Mouse (Mus musculus): ENCODE measurements around the gene Tmem30c. TPM values are rescaled to one million over a fixed set of nuclear protein-coding genes. Genes with fewer than 3 reads are reported as not detected.

Tmem30c gene
- polyA plus RNA-seq, 1 experiment from 2014 or later = 0.22 TPM

DNA sequence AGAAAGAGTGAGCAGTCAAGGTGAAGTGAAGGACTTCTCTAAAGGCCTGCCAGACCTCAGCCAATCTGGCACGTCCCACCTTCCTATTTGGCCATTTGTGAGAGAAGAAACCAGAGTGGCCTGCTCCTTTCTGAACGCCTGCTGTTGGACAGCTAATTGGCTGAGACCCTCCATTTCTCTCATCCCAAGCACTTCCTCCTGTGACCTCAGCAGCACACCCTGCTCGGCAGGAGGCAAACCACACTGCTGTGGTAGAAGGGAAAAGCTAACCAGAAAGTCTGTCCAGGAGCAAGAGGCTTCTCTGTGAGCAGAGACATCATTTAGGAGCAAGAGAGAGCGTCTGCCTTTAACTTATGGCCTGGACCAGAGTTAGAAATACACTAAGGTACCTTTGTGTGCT is 24.5 kb upstream of the Tmem30c start:
- H3K4me2 ChIP-seq = no peak overlapping the region
- no peaks in the 10 kb centered on the region for H3K27me3 ChIP-seq
- no peak for ATAC-seq (ENCODE audit: low read depth)
- no peaks in the 10 kb centered on the region for H3K36me3 ChIP-seq
- H3K4me1 ChIP-seq (replicated peaks) = no peaks in the 10 kb centered on the region
- WGBS = 79% methylated on average over 4 of the region's 4 CpGs
- no peak overlapping the region for H3K9ac ChIP-seq
- no peak overlapping the region for H3K4me3 ChIP-seq
- no peak overlapping the region for H3K27ac ChIP-seq (replicated peaks)
- no peaks in the 10 kb centered on the region for H3K9me3 ChIP-seq

DNA sequence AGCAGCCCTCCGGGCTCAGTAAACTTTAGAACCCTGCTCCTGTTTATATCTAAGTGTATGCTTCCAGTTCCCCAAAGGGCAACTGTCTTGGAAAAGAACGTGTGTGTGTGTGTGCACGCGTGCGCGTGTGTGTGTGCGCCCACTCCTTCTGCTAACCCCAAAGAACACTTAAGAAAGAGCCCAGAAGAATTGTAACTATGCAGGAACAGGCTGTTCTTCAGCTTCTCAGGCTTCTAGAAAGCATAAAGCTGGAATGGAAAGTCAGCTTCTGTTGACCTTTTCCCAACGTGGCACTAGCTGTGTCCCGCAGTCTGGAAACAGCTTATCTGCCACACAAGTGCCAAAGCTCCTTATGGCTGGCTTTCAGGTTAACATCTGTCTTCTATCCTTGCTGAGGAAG is 22.4 kb upstream of the Tmem30c start:
- Histone ChIP-seq H3K4me3 (no peak overlapping the region), H3K27ac (replicated peaks) (no peak overlapping the region), H3K9ac (no peak overlapping the region), H3K4me1 (replicated peaks) (no peaks in the 10 kb centered on the region), H3K4me2 (no peak overlapping the region), H3K27me3 (no peaks in the 10 kb centered on the region), H3K9me3 (no peaks in the 10 kb centered on the region), H3K36me3 (no peaks in the 10 kb centered on the region)
- no peak for ATAC-seq (ENCODE audit: low read depth)
- WGBS = 91% methylated on average over 9 of the region's 9 CpGs

DNA sequence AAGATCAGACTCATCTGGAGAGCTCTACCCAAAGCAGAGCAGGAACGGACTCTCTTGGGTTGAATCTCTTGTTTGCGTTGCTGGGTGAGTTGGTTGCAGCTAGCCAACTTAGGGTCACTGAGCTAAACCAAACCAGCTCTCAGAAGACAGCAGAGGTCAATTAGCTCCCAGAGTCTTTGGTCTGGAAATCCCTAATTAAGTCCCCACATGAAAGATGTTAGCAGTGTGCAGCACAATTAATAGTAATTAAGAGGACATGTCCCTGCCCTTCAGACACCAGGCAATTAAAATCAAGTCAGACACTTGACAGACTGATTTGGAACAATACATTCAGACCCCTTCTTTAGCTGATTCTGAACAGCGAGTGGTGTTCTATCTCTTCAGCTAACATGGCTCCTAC is 21.6 kb upstream of the Tmem30c start:
- no peak overlapping the region for H3K9ac ChIP-seq
- no peak overlapping the region for H3K4me3 ChIP-seq
- H3K36me3 ChIP-seq = no peaks in the 10 kb centered on the region
- H3K27ac ChIP-seq (replicated peaks) = no peak overlapping the region
- no peak overlapping the region for H3K4me2 ChIP-seq
- H3K9me3 ChIP-seq = no peaks in the 10 kb centered on the region
- no peaks in the 10 kb centered on the region for H3K27me3 ChIP-seq
- no peaks in the 10 kb centered on the region for H3K4me1 ChIP-seq (replicated peaks)
- WGBS = 94% methylated on average over 3 of the region's 3 CpGs
- no peak for ATAC-seq (ENCODE audit: low read depth)

DNA sequence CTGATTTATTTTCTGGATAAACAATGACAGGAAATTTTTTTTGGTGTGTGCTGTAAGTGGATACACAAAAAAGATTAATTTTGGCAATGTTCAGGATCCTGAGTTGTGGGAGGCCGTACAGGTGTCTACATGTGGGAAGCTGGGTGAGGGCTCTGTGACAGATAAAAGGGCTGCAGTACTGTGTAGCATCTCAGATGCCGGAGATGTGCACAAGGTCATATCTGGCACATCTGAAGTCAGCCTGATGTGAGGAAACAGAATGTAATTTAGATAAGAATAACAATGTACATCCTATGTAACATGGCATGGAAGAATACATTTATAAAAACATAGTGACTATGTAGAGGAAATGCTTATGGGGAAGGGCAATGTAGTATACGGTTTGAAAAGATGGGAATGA is 20.8 kb upstream of the Tmem30c start:
- 91% methylated on average over 3 of the region's 3 CpGs for WGBS
- no peak for ATAC-seq (ENCODE audit: low read depth)
- Histone ChIP-seq H3K4me1 (replicated peaks) (no peaks in the 10 kb centered on the region), H3K9ac (no peak overlapping the region), H3K4me2 (no peak overlapping the region), H3K36me3 (no peaks in the 10 kb centered on the region), H3K9me3 (no peaks in the 10 kb centered on the region), H3K27ac (replicated peaks) (no peak overlapping the region), H3K27me3 (no peaks in the 10 kb centered on the region), H3K4me3 (no peak overlapping the region)

DNA sequence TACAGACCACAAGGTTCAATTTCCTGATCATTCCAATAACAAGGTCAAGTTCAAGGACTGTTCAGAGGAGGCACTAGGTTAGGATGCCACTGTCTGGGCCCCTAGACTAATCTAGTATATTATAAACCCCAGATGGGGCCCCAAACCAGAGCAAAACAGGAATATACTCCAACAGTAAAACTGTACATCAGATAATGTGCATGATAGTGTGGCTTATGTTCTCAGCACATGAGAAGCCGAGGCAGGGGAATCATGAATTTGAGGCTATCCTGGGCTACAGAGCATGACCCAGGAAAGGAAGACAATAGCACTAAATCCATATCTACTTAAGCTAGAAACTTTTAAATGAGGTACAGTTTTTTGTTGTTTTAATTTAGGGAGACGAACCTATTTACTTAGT is 19.5 kb upstream of the Tmem30c start:
- ATAC-seq (ENCODE audit: low read depth) = no peak
- no peaks in the 10 kb centered on the region for H3K27me3 ChIP-seq
- no peak overlapping the region for H3K4me2 ChIP-seq
- H3K4me3 ChIP-seq = no peak overlapping the region
- H3K27ac ChIP-seq (replicated peaks) = no peak overlapping the region
- H3K9me3 ChIP-seq = no peaks in the 10 kb centered on the region
- no peaks in the 10 kb centered on the region for H3K36me3 ChIP-seq
- no peak overlapping the region for H3K9ac ChIP-seq
- no peaks in the 10 kb centered on the region for H3K4me1 ChIP-seq (replicated peaks)
- WGBS = 90% methylated on average over 2 of the region's 2 CpGs

DNA sequence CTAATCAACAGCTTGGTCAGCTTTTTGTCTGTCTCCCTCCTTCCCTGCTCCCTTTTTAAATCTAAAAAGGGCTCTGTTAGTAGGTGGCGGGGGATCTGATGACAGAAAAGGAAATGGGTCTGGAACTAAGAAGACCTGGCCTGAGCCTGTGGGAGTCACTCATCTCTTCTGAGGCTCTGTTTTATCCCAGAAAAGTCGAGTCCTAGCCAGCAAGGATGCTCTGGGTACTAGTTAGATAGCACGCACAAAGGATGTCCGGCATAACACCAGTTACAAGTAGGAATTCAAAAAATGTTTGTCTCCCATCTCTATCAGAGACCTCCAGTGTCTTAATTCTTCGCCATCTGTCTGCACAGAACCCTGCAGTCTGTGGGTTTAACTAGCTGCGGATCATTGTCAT is 12.8 kb upstream of the Tmem30c start:
- Histone ChIP-seq H3K9ac (no peak overlapping the region), H3K27me3 (no peaks in the 10 kb centered on the region), H3K4me2 (no peak overlapping the region), H3K9me3 (no peaks in the 10 kb centered on the region), H3K36me3 (no peaks in the 10 kb centered on the region), H3K4me1 (replicated peaks) (peaks cover 20% of the 10 kb centered on the region), H3K27ac (replicated peaks) (no peak overlapping the region), H3K4me3 (no peak overlapping the region)
- 91% methylated on average over 6 of the region's 6 CpGs for WGBS
- ATAC-seq (ENCODE audit: low read depth) = no peak

DNA sequence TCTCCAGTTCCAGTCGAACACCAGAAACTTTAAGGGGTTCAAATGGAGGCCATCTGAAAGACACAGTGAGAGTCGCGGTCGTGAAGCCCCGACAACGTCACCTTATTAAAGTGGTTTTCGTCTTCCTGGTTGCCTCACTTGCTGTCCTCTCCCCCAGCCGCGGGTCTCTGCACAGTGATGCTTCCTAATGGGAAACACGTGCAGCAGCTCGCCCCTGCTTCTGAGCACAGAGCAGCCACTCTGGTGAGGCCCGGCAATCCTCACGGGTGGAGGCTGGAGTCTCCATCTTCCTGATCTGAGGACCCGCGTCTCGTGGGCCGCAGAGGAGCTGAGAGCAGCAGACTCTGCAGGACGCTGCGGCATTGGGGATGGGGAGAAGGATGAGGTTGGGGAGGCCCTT is 11.1 kb upstream of the Tmem30c start:
- 78% methylated on average over 19 of the region's 19 CpGs for WGBS

DNA sequence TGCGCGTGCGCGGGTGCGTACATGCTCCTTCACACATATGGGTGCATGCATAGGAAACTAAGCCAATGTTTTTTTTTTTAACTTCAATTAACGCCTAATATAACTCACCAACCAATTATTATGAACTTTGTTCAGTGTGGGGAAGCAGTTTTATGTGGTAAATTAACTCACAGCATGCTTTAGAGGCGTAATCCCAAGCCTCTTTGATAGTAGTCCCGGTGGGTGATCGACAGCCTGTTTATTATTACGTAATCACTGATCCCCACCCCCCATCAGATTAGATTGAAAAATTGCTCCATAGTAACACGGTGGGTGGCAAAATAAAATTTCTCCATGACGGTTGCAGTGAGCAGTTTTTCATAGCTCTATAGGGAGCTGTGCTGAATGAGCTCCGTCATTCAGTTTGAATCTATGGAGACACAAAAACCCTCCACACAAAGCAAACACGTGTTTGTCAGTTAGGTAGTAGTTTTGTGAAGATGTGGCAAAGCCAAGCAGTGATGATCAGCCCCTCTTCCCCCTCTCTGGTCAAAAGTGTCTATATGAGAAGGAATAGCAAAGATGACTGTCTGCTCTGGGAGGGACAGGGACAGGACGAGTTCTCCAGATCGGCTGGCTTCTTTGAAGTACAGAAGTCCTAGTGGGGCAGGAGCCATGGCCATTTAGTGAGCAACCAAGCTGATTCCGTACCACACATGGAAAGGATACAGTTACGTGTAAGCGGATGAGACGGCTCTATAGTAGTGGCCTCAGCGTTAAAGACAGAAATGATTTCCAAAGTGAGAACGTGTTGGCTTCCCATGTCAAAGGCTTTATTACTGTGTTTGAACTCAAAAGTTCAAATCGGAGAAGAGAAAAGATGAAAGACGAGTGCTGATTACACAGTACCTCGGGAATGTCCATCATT is 10.4 kb upstream of the Tmem30c start:
- WGBS = 70% methylated on average over 25 of the region's 25 CpGs
- Histone ChIP-seq H3K36me3 (no peaks in the 10 kb centered on the region), H3K4me3 (no peak overlapping the region), H3K27ac (replicated peaks) (no peak overlapping the region), H3K9me3 (no peaks in the 10 kb centered on the region), H3K27me3 (no peaks in the 10 kb centered on the region), H3K9ac (no peak overlapping the region), H3K4me2 (no peak overlapping the region), H3K4me1 (replicated peaks) (peaks cover 20% of the 10 kb centered on the region)
- peak; percentile 63 for ATAC-seq (ENCODE audit: low read depth)

More for the DNA sequence above, 11.1 kb upstream of the Tmem30c start:
- no peak overlapping the region for H3K4me3 ChIP-seq
- no peaks in the 10 kb centered on the region for H3K36me3 ChIP-seq
- H3K4me1 ChIP-seq (replicated peaks) = peaks cover 20% of the 10 kb centered on the region
- H3K27ac ChIP-seq (replicated peaks) = no peak overlapping the region
- H3K4me2 ChIP-seq = no peak overlapping the region
- no peak for ATAC-seq (ENCODE audit: low read depth)
- H3K9me3 ChIP-seq = no peaks in the 10 kb centered on the region
- no peaks in the 10 kb centered on the region for H3K27me3 ChIP-seq
- H3K9ac ChIP-seq = no peak overlapping the region

DNA sequence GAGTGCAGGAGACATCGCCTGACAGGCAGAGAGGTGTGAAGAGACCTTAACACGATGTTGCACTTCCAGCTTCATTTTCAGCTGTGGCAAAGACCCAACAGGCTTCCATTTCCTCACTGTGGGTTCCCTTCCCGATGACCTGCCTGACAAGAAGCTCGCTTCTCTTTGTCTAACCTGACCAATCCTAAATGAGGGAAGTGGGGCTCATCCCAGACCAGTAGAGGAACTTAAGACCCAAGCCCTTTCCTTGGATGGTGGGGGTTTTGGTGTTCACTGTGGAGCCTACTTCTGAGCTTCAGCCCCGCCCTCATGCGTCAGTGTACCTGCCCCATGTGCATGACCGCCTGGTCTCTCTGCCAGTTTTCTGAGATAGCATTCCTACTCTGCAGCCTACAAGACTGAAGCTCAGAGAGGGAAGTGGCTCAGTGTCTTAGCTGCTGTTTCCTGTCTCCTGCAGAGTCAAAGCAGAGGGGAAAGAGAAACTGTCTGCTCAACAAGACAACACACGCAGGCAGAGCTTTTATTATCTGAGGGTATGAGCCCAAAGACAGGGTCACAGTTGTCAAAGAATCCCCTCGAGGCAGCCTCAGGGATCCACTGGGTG is 8.9 kb upstream of the Tmem30c start:
- no peak for ATAC-seq (ENCODE audit: low read depth)
- Histone ChIP-seq H3K4me2 (no peak overlapping the region), H3K9me3 (no peaks in the 10 kb centered on the region), H3K36me3 (no peaks in the 10 kb centered on the region), H3K27me3 (no peaks in the 10 kb centered on the region), H3K4me3 (no peak overlapping the region), H3K9ac (no peak overlapping the region), H3K4me1 (replicated peaks) (peaks cover 20% of the 10 kb centered on the region), H3K27ac (replicated peaks) (0 out of 2 replicates have a peak overlapping the region, but pooled peaks have one; percentile 28)
- 81% methylated on average over 9 of the region's 9 CpGs for WGBS

DNA sequence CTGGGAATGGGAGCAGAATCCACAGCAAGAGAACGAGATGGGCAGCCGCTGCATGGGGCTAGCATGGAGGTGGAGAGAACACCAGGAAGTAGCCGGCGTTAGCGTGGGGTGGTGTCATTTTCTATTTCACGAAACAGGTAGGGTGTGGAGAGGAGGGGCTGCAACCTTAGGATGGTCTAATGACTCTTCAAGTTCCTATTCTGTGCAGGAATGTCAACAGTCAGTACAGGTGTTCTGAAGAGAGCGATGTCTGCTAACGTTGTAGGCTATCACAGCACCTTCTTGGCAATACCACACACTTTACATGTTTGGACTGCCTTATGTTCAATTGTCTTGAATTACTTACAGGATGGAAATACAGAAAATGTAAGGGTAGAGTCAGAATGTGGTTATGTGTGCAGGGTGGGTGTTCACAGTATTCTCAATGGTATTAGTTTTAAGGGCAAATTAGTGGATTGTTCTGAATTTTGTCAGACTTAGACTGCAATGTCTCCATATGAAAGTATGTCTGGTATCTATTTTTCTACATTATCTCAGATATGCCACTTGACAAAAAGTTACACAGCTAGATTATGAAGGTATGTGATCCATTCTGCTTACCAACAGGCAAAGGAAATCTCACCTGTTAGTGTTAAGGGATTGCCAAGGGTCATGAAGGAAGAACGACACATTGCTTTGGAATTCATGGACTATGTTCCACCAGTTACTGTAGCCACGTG is 2.7 kb upstream of the Tmem30c start:
- Histone ChIP-seq H3K36me3 (no peaks in the 10 kb centered on the region), H3K27me3 (no peaks in the 10 kb centered on the region), H3K9me3 (no peaks in the 10 kb centered on the region), H3K9ac (no peak overlapping the region), H3K4me1 (replicated peaks) (no peaks in the 10 kb centered on the region), H3K4me2 (no peak overlapping the region), H3K4me3 (no peak overlapping the region), H3K27ac (replicated peaks) (no peak overlapping the region)
- WGBS = 86% methylated on average over 10 of the region's 10 CpGs
- no peak for ATAC-seq (ENCODE audit: low read depth)

DNA sequence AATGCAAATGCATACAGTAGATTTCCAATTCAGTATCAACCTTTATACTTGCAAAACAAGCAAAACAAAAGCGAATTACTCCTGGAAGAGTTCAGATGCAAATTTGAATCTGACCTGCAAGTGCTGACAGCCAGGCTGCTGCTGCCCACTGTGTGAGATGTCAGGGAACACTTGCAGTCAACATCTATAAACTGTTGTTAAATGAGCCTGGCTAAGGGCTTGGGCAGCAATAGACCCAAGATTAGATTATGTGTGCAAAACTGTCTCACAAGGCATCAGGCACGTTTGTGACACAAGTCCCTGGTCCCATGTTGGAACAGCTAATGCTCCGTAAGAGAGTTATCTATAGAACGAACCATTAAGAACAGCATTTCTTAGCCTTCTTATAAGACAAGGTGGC is 369 bp downstream of the Tmem30c start:
- H3K27me3 ChIP-seq = no peaks in the 10 kb centered on the region
- ATAC-seq (ENCODE audit: low read depth) = no peak
- H3K4me1 ChIP-seq (replicated peaks) = no peaks in the 10 kb centered on the region
- H3K4me3 ChIP-seq = no peak overlapping the region
- no peak overlapping the region for H3K9ac ChIP-seq
- no peaks in the 10 kb centered on the region for H3K9me3 ChIP-seq
- H3K36me3 ChIP-seq = no peaks in the 10 kb centered on the region
- no peak overlapping the region for H3K4me2 ChIP-seq
- WGBS = 64% methylated on average over 4 of the region's 4 CpGs
- no peak overlapping the region for H3K27ac ChIP-seq (replicated peaks)

DNA sequence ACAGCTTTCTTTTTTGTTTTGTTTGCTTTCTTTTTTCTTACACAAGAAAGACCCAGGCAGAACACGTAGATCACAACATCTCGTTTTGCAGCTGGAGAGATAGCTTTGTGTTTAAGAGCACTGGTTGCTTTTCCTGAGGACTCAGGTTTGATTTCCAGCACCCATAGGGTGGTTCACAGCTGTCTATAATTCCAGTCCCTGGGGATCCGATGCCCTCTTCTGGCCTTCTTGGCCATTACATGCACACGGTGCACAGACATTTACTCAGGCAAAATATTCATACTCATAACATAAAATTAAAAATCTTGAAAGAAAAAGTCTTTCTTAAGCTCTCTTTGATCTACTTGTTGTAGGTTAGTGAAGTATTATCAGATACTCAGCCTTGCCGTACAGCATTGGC is 969 bp downstream of the Tmem30c start:
- ATAC-seq (ENCODE audit: low read depth) = no peak
- Histone ChIP-seq H3K9me3 (no peaks in the 10 kb centered on the region), H3K4me1 (replicated peaks) (no peaks in the 10 kb centered on the region), H3K27me3 (no peaks in the 10 kb centered on the region), H3K4me3 (no peak overlapping the region), H3K36me3 (no peaks in the 10 kb centered on the region), H3K9ac (no peak overlapping the region), H3K27ac (replicated peaks) (no peak overlapping the region), H3K4me2 (no peak overlapping the region)
- WGBS = 90% methylated on average over 5 of the region's 5 CpGs

Data from neural tube, embryonic 13.5 days (tissue).